Mouse (Mus musculus) mammary gland, adult 2 months (tissue): ENCODE measurements around the gene Cyp4v3. TPM values are rescaled to one million over a fixed set of nuclear protein-coding genes. Genes with fewer than 3 reads are reported as not detected.

Source experiments
- polyA plus RNA-seq: library from polyadenylated mRNA; depleted of rRNA; stranded (reverse); fragments of >200 nt; gene quantifications from 2 replicates; pipeline ENCODE4 v1.2.3, GENCODE M21; 2012; ENCODE audit warnings: low replicate concordance; rRNA removed

Cyp4v3 gene
- polyA plus RNA-seq, result 5.6 and 7.6 TPM in 2 replicates

GRCm38 (mm10) chr8:45332685-45333409, at the start of gene Cyp4v3:
TSS of gene Cyp4v3 (minus strand) at chr8:45333216.

DNA sequence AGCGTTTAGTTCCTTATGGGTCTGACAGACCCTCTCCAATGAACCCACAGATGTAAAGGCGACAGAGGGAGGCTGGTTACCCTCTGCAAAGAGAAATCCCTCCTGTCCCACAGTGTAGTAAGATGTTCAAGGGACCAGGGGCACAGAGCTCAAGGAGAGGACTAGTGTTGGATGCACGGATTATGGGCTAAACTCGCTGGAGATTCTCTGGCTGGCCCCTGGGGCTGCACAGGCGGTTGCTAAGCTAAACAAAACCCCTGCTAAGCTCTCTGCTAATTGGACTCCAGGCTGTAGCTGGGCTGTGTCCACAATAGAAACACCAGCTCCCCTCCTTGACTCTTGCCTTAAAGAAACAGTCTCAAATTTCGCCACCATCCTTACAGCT, 48.9 kb upstream of the Cyp4v3 start, which contains the start of gene Fam149a:
Fam149a (minus strand) TSS at position 329 of the 385 bp plus-strand sequence.

DNA sequence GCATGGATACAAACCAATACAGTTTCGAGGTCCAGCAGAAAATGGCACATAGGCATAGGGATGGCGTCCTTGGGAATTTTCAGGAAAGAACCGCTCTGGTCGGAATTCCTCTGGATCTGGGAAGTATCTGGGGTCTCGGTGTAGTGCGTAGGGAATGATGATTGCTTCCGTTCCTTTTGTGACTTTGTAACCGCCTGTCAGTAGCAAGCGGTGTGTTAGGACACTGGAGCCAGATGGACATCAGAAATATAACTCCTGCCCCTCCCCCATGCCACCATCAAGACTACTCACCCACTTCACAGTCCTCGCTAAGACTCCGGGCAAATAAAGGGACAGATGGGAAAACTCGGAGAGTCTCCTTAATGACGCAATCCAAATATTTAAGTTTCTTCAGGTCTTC, 24.6 kb downstream of the Cyp4v3 start, which contains the start of gene Gm45753:
Gm45753 (minus strand) TSS at position 101 of the 400 bp plus-strand sequence.

DNA sequence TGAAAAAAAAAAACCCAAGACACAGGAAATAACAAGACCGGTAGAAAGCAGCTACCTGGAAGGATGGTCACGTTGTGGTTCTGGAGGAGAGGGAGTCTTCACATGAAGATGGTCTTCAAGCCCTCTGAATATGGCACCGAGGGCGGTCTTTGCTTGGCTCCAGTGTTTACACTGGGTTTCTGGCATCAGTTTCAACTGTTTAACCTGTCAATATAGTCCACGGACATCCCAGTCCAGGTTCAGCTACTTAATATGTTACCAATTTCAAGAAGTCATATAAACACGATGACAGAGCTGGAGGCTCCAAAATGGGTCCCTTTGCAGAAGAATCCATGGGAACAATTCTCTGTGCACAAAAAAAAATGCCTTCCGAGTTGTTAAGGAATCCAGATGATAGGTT, 38.3 kb downstream of the Cyp4v3 start, which contains the start of gene Klkb1:
Klkb1 (minus strand) TSS at position 173 of the 400 bp plus-strand sequence.

GRCm38 (mm10) chr8:45261920-45262319, 71.1 kb downstream of the Cyp4v3 start, which contains the start of gene F11:
TSS of gene F11 (minus strand) at chr8:45262031.

Other genes with a start within 250 kb of the Cyp4v3 start
- gene F11, start 71.2 kb downstream of the Cyp4v3 start, polyA plus RNA-seq, result 0.17 TPM in 1 of 2 replicates, not detected in the other
- gene Klkb1, start 38.4 kb downstream of the Cyp4v3 start, polyA plus RNA-seq, result 0.17 and 0.26 TPM in 2 replicates
- not detected in 2 replicates for gene Gm45753, start 24.8 kb downstream of the Cyp4v3 start, polyA plus RNA-seq
- 6.5 and 7.7 TPM in 2 replicates for gene Fam149a, start 49.1 kb upstream of the Cyp4v3 start, polyA plus RNA-seq
- 3.6 and 8.2 TPM in 2 replicates for gene Tlr3, start 77.9 kb upstream of the Cyp4v3 start, polyA plus RNA-seq
- gene Sorbs2, start 174.6 kb upstream of the Cyp4v3 start, polyA plus RNA-seq, result 10.0 and 18.0 TPM in 2 replicates